Mouse (Mus musculus): ENCODE measurements around the gene Trak1.

Gene Trak1

DNA sequence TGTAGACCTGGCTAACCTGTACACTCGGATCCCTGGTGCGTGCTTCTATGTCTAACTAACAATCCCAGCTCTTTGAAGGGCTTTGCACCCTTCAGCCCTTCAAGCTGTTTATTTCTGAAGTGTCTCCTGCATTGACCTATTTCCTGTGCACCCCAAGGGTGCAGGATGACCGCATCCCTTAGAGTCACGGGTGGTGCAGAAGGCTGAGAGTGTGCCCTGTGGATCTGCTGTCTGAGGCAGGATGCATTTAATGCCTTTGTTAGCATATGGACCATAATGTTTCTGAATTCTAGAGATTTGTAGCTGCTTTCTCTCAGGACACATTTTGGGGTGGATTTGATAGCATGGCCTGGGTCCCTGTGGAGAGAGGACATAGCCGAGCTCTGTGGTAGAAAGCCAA is 129.6 kb downstream of the Trak1 start:
- DNase-seq (ENCODE audit: low spot score in 2 of 2), result no peak

DNA sequence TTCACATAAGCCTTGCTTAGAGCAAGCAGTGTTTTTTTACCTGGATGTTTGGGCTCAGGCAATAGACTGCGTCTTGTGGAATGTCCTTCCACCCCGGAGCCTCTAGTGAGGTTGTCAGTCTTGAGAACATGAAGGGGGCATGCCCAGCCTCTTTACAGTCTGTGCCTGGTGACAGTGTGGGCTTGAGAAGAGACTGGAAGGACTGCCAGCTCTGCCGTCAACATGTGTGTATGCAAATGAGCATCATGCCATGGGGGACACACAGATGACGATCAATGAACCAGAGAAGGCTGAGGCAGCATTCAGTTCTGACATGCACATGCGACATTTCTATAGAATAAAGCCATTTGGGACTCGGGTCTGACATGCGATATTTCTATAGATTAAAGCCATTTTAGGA is 132.3 kb downstream of the Trak1 start:
- DNase-seq (ENCODE audit: low spot score in 2 of 2), result no peak

DNA sequence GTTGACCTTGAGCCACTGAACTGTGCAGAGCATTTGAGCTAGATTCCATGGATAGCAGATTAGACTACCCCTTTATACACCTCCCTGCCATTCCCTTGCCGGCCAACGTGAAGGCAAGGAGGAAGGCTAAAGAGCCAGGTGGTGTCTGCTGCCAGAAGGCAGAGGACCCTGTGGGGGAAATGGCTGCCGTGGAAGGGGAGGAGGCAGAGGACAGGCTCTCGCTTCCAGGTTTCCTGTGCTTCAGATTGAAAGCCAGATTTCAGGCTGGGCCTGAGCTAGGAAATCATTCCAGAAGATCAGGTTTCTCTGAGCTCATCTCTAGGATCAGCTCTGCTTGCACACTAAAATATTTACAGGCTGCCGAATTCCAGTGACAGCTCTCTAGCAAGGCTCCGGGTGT is 133.1 kb downstream of the Trak1 start:
- DNase-seq (ENCODE audit: low spot score in 2 of 2), result no peak

DNA sequence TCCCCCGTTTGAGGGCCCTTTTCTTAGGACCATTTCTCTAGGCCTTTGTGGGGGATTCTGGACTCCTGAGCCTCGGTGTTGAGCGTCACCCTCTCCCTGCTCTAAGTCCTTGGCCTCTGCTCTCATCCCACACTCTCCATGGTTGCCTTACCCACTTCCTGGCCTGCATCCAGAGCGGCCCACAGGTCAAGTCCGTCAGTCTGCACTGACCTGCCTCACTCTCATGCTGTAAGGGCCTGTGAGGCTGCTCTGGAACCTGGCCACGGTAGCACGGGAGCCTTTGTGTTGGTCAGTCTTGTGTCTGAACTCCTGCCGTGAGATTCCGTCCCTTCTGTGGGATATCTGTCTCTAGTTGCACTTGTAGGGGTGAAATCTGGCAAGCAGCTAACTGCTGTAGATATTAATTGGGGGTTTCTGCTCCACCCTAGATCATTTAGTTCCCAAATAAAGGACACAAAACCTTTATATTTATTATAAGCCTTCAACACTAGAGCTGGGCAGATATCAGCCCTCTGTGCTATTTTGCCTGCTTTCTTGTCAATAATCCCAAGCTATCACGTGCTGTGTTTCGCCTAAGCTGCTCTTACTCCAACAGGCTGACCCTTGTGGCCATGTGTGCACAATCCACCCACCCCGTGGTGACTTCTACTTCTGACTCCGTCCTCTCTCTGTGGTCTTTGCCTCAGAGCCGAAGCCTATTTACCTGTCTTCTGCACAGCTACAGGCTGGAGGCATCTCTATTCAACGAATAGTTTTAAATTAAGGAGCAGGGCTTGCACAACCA is 136.6 kb downstream of the Trak1 start:
- DNase-seq (ENCODE audit: low spot score in 2 of 2), result no peak

DNA sequence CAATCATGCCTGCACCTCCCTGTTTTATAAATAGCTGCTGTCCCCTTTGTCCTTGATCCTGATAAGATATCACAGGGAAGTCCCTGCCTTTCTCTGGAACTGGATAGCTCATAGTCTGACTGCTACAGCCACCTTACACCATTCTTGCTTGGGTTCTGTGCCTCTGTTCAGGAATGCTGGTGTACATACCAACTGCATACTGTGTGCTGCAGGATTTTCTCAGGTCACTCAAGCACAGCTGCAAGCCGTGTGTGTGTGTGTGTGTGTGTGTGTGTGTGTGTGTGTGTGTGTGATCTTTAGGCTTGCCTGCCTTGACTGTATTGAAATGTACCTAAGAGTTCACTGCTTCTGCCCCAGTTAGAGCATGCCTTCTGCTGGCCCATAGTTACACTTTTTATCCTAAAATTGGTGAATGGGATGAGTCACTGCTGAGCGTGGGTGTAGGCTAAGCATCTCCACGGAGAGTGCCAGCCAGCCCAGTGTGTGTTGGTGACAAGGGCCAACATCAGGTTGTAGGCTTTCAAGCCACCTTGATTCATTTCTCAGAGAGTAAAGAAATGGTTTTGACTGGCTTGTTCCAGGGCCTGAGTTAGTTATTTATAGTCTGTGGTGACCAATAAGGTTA is 138.1 kb downstream of the Trak1 start:
- peak in 1 of 2 experiments; percentile 41 for DNase-seq (ENCODE audit: low spot score in 2 of 2)

DNA sequence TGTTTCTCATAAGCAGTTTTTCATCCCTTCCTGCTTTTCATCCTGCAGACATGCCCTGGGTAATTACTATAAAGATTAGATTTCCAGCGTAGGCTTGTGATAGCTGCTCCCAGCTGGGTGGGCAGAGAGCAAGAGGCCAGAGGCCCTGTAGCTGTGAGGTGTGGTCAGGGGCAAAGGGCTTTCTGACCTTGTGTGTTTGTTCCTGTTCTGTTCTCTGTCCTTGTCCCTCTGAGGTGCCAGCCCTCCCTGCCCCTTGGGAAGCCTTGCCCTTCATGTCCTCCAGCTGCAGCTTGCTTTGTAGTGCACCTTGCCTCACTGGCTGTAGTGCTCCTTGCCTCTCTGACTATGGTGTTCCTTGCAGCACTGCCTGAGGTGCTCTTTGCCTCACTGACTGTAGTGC is 139.2 kb downstream of the Trak1 start:
- no peak for DNase-seq (ENCODE audit: low spot score in 2 of 2)

DNA sequence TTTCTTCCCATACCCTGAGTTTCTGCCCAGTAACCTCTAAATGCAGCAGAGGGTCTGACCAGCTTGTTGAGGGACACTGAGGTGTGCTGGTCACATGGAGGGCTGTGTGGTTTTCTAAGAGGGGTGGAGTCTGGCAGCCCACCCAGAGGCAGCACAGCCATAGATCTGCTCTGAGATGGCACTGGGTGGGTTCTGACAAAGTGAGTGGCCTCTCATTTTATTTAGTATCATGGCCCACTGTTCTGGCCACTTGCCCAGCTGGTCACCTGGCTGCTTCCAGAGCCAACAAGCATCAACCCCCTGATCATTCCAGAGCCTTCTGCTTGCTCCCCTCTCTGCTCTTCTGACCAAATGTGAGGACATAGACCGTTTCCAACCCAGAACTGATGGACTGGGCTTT is 144.8 kb downstream of the Trak1 start:
- no peak for DNase-seq (ENCODE audit: low spot score in 2 of 2)

DNA sequence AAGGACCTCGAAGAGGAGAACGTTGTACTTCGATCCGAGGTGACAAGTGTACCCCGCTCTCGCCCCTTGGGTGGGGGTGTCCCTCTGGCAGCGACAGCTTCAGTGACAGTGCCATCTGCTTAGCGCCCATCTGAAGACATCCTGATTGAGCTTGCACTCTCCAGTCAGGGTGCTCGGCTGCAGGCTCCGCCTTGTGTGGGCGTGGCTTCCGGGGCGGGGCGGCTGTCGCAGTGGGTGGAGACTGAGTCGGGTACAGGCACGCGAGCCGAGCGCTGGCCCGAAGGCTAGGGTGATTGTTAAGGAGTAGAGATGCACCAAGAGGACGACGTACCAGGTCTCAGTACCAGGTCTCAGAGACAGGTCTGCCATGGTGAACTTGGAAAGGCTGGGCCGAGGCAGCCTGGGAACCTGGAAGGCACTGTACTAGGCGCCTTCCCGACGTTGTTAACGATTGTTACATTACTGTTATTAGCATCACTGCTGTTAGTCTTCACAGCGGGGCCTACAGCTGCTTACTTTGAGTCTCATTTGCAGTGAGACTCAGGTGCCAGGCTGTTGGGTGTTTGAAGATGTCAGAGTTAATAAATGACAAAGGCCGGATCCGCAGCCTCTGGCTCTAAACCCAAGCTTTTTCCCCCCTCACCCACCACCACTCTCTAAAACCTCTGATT is 146.5 kb downstream of the Trak1 start:
- DNase-seq (ENCODE audit: low spot score in 2 of 2), result no peak

DNA sequence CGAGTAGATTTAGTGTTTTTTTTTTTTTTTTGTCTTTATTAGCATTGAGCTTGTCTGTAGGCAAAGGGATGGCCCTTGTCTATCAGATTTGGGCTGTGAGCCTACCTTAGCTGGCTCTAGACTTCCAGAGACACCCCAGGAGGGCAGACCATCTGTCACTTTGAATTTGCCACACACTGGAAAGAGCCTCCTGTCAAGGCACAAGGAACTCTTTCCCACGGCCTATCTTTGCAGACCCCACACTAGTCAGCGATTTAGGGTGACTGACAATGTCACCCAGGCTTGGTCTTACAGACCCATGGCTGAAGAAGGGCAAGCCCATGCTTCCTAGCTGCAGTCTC is 147.0 kb downstream of the Trak1 start:
- no peak for DNase-seq (ENCODE audit: low spot score in 2 of 2)

DNA sequence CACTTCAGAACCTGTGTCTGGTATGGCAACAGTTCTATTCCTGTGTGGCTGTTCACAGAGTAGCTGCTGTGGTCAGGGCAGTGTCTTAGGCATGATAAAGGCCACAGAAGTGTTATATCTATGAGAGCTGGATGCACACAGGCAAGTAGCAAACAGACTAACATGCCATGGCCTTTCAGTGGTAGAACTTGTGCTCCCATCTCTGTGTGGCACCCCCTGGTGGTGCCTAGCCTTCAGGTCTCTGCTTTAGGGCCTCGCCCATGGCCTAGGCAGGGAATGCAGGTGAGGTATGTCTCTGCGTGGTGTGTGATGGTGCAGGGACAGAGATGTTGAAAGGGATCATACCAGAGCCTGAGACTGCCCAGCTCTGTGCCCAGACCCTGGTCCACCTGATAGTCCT is 148.1 kb downstream of the Trak1 start:
- no peak for DNase-seq (ENCODE audit: low spot score in 2 of 2)

DNA sequence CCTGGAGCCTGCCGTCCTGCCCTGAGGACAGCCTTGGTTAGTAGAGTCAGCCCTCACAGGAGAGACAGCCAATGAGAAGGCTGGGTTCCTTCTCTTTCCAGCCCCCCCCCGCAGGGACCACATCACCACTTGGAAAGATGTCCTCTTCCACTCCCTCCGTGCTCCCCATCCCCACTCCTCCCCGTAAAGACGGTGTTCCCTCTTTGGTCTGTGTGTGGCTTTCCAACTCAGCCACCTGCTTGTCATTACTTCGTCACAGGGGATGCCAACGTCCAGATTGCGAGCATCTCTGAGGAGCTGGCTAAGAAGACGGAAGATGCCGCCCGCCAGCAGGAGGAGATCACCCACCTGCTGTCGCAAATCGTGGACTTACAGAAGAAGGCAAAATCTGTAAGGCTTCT is 149.1 kb downstream of the Trak1 start:
- peak; percentile 50 to 68 for DNase-seq (ENCODE audit: low spot score in 2 of 2)

DNA sequence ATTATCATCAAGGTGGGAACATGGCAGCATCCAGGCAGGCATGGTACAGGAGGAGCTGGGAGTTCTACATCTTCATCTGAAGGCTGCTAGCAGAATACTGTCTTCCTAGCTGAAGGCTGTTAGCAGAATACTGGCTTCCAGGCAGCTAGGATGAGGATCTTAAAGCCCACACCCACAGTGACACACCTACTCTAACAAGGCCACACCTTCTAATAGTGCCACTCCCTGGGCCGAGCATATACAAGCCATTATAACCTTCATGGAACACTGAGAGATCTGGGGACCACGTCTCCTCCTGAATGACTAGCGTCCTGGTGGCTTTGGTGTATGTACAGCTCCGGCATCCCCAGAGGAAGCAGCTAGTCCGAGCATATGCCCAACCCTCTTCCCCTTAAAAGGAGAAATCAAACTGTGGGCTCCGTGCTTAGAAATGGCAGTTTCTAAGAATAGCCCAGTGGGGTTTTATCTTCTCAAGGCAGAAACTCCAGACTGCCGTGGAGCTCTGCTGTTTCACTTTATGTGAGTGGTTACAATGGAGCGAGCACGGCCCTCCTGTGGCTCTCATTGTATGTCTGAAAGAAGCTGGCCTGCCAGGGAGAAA is 155.1 kb downstream of the Trak1 start:
- peak in 1 of 2 experiments; percentile 65 for DNase-seq (ENCODE audit: low spot score in 2 of 2)

DNA sequence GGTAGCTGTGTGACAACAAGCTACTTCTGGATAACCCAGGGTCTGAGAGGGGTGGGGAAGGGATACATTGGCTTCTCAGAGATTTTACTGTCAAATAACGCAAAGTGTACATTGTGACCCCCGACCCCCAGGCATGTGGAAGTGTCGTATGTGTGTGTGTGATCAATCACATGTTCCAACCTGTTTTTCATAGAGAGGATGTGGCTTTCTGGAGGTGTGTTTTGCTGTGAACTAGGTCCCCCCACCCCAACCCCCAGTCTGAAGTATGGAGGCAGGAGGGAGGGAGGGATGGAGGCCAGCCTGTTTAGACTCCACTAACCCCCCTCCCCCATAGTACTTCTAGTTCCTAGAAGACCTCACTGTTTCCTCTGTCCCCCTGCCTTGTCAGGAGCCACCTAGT is 157.6 kb downstream of the Trak1 start:
- no peak for DNase-seq (ENCODE audit: low spot score in 2 of 2)

DNA sequence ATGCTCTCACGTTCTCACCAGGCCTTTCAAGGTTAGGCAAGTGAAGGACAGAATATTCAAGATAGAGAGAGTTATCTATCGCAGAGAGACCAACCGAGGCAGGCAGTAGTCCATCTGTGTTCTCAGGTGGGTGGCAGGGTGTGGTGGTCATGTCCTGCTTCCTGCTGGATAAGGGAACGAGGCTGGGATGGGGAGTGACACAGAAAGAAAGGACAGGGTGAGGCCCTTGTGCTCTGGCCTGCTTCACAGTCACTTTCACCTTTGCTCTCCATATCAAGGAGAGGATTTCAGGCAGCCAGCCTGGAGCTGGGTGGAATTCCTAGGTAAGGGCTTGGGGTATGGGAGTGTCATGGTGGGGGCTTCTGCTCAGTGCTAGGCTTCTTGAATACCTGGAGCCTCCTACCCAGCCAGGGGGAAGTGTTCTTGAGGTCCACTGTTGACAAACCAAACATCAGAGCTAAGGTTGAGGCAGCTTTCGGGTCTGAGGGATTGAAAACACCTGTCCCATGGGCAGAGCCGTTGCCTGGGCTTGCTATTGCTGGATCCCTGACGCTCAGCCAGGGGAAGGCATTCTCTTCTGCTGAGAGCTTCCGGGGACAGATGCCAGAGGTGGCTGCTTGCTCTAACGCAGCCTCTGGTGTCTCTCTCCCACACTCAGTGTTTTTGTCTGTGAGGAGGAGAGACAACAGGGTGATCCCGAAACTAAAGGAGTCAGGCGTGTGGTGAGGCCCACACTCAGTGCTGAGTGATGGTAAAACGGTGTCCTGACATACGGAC is 159.6 kb downstream of the Trak1 start:
- no peak for DNase-seq (ENCODE audit: low spot score in 2 of 2)

DNA sequence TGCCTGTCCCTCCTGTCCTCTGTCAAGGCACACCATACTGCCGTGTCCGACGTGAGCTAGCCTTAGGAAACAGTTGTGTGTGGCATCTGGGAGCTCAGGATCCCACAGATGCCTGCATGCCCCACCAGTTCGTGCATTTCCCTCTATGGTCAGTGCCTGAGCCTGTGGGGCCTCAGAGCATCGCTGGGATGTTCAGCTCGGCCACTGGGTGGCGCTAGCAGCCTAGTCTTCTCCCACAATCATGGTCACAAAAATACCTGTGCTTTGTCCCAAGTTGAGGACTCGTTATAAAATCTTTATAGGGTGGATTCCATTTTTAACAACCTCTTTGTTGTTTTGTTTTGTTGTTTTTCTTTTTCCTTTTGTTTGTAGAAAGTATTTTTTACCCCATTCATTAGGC is 161.2 kb downstream of the Trak1 start:
- no peak for DNase-seq (ENCODE audit: low spot score in 2 of 2)

DNA sequence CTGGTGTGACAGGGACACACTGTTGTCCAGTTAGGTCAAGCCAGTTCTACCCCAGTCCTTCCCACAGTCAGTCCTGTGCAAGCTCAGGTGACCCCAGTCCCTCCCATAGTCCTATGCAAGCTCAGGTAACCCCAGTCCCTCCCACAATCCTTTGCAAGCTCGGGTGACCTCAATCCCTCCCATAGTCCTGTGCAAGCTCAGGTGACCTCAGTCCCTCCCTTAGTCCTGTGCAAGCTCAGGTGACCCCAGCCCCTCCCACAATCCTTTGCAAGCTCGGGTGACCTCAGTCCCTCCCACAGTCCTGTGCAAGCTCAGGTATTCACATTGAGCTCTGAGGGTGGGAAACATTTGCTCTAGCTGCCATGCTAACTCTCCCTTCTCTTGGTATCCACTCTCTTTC is 162.6 kb downstream of the Trak1 start:
- DNase-seq (ENCODE audit: low spot score in 2 of 2), result no peak

DNA sequence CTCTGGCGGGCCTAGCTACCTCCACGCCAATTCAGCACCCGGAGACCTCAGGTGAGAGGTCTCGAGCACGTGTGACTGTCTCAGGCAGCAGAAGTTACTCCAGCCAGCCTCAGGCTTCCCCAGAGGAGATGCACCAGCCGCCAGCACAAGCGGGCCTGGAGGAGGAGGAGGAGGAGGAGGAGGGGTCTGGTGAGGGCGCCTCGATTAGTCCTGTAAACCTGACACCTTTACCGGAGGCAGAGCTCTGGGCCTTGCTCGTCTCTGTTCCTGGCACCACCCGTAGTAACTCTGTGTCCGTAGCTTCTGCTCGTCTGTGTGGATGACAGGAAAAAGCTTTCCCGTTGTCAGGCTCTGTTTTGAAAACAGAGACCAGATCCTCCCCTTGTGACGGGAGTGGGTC is 163.2 kb downstream of the Trak1 start:
- DNase-seq (ENCODE audit: low spot score in 2 of 2), result no peak

DNA sequence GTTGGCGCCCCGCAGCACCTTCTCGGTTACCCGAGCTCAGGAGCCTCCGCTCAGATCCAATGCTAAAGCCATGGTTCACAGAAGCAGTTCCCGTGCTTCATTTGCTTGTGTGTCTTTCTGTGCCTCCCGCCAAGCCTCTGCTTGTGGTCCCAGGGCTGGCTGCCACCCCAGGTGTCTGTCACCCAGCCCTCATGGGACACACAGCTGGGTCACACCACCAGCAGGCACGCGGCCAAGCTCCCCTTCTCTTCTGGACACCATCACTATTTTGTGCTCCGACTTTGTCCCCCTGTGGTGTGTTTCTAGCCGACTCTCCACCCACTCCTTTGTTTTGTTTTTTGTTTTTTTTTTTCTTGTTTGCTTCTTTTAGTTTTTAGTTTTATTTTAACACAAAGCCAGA is 170.2 kb downstream of the Trak1 start:
- no peak for DNase-seq (ENCODE audit: low spot score in 2 of 2)

DNA sequence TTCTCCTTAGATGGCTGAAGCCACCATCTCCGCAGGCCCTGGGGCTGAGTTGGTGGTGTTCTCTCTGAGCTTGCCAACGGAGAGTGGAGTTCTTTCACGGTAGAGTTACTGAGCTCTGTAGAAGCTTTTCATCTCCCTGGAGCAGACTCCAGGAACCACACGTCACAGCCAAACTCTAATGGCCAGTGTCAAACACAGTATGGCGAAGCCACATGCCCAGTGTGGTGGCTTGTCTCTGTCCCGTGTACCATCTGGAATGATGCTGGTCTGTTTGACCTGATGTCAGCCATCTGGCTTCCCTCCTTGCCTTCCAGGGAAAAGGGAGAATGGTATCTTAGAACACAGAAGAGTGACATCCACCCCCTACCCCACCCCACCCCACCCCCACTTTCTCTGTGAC is 172.4 kb downstream of the Trak1 start:
- no peak for DNase-seq (ENCODE audit: low spot score in 2 of 2)

DNA sequence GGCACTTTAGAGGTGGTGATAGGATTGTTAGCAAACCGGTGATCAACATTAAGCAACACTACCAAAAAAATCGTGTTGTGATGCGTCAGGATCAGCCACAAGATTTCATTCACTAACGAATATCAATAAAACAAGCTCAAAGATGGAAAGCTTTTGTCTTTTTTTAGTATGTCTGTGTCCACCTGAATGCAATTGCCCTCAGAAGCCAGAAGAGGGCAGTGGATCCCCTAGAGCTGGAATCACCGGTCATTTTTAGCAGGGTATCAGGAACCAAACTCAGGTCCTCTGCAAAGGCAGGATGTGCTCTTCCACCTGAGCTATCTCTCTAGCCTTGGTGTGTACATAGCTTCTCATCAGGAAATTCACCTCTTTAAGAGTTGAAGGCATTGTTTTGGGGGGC is 177.5 kb downstream of the Trak1 start:
- no peak for DNase-seq (ENCODE audit: low spot score in 2 of 2)

DNA sequence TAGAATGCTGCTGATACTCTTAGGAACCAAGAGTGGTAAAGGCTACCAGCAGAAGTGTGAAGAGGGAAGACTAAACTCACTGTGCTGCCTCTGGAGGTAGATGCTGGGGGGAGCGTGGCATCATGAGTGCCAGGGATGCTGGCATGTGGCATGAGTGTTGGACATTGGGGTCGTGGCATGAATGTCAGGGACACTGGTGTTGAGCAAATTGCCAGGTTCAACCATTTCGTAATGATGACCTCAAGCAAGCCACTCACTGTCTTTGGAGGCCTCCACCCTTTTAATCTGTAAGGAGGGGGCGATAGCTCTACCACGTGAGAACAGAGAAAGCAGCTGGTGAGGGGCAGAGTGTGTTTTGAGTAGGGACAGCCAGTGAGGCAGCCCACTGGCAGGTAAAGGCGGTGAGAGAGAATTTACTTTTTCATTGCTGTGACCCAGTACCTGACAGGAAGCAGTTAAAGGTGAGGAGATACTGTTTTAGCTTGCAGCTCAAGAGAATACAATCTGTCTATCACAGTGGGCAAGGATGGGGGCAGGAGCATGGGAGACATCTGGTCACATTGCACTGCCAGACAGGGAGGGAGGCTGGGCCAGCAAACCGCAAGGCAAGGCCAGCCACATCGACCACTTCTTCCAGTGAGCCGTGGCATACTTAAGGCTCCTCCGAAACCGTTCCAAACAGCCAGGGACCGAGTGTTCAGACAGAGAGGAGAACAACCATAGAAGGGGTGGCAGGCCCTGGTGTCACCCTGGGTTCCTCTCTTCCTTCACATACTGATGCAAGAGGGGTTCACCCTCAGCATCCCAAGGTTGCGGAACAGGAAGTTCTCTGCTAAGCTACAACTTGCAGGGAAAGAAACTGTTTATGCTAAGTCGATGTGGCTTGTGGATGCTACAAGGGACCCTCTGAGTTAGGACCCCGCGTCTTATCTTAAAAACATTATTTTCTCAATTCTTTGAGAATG is 178.5 kb downstream of the Trak1 start:
- no peak for DNase-seq (ENCODE audit: low spot score in 2 of 2)

Measured in right cerebral cortex, postnatal 36 days (tissue).